Mouse (Mus musculus) layer of hippocampus, adult 9-11 months (tissue): Measurements from ENCODE around the gene Klhl26.
A peak's percentile ranks its signal among the peaks of the same experiment; 100 is the strongest.

Experiments used
- DNase-seq: peaks from one replicate; pipeline ENCODE4 v3.0.0; 2022

The Klhl26 gene

DNA sequence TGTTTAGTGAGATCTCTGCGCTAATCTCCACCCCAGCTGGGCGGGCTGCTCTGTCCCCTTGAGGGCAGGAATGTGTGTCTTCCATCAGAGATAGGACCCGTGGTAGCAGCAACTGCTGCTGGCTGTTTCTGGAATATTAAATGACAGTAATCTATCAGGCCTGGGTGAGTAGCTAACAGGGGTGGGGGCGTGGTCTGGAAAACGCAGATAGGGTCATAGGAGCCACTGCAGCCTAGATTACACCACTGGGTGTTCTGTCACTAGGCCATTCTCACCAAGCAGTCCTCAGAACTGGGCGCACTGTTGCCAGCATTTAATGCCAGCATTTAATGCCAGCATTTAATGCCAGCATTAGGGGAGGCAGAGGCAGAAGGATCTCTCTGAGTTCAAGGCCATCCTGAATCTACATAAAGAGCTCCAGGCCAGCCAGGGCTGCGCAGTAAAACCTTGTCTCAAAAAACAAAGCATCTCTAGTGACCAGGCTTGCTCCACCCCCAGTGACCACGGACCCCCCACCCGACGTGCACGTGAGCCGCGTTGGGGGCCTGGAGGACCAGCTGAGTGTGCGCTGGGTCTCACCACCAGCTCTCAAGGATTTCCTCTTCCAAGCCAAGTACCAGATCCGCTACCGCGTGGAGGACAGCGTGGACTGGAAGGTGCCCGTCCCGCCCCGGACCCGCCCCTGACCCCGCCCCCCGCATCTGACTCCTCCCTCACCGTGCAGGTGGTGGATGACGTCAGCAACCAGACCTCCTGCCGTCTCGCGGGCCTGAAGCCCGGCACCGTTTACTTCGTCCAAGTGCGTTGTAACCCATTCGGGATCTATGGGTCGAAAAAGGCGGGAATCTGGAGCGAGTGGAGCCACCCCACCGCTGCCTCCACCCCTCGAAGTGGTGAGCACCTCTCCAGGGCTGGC is 23.9 kb upstream of the Klhl26 start:
- DNase-seq = no peak

DNA sequence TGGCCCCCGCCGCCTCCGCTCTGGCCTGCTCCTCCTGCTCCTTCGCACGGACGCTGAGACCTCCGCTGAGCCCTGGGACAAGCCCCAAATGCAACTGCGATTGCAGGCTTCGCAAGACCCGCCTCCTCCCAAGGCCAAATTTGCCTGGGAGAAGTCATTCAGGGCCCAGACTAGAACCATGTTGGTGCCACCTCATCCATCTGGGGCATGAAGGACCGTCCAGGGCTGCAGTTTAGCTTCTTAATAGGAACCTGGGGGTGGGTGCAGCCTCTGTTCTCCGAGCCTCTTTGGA is 18.9 kb upstream of the Klhl26 start:
- DNase-seq = no peak

DNA sequence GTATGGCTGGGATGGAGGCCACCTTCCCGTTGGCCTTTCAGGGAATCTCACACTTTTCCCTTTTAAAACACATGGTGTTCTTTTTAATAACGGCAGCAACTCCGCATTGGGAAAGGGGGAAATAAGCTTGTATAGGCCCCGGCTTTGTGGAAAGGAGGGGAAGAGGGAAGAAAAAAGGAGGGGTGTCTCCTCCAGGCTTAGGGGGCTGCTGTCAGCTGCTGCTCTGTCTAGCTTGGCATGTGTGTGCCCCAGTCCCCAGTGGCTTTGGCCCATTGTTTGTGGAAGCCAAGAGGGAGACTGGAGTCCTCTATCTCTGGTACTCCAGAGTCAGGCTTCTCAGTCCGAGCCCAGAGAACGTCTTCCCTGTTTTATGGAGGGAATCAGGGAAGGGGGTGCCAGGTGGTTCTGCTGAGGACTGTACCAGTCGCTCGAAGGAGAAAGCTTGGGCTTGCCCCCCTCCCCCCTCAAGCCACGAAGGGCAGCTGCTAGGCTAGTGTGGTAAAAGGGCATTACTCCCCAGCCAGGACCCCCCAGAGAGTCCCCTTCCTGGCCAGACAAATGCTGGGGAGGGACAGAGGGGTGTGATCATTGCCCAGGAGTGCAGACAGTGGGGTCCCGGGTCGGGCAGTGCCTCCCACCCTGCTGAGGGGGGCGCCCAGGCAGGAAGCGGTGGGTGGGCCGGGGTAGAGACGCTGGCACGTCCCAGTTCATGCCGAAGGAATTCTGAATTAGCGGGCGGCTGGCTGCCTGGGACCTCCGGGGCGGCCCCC is 18.4 kb upstream of the Klhl26 start:
- DNase-seq = no peak

DNA sequence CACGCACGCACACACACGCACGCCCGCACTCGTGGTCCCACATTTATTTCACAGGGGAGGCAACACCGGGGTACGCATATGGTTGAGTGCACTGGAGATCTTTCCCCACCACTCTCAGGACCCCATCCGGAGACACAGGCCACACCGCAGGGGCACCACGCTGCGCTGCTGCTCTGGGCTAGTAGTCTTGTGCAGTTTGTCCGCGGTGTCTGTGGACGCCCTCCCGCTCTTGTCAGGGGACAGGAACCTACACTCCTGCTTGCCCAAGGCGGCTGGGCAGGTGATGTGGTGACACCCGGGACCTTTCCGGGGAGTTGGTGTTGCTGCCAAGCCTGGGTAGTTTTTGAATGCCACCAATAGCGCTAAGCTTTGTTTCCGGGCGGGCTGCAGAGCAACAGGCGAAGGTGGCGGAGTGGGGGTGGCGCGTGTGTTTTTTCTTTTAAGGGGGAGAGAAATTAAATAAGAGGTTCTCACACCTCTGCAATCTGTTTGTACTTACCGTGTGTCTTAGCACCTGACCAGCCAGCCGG is 17.7 kb upstream of the Klhl26 start:
- DNase-seq = no peak

DNA sequence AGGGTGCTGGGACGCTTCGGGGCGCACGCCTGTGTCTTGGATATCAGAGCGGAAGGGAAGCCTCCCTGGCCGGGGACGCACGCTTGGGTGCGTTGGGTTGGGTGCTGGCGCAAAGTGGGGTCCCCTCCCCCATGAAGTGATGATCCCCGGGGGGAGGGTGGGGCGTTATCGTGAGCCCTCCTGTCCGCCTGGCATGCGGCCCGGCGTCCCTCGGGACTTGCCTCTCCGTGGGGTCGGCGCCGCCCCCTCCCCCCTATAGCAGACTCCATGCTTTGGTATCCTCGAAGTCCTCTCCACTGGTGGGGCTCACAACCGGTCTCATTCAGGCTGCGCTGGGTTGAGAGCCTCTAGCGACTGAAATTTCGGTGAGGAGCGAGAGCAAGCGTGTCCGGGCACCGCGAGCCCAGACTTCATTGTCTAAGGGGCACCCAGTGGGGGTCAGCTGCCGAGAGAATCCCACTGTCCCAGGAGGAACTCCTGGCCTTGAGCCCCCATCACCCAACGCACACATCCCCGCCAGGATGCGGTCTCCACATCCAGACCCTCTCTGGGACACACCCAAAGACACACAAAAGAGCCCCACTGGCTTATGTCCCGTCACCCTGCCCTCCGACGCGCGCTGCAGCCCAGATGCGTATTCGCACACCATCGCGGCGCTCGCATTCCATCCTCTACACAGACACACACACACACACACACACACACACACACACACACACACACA is 17.1 kb upstream of the Klhl26 start:
- no peak for DNase-seq

DNA sequence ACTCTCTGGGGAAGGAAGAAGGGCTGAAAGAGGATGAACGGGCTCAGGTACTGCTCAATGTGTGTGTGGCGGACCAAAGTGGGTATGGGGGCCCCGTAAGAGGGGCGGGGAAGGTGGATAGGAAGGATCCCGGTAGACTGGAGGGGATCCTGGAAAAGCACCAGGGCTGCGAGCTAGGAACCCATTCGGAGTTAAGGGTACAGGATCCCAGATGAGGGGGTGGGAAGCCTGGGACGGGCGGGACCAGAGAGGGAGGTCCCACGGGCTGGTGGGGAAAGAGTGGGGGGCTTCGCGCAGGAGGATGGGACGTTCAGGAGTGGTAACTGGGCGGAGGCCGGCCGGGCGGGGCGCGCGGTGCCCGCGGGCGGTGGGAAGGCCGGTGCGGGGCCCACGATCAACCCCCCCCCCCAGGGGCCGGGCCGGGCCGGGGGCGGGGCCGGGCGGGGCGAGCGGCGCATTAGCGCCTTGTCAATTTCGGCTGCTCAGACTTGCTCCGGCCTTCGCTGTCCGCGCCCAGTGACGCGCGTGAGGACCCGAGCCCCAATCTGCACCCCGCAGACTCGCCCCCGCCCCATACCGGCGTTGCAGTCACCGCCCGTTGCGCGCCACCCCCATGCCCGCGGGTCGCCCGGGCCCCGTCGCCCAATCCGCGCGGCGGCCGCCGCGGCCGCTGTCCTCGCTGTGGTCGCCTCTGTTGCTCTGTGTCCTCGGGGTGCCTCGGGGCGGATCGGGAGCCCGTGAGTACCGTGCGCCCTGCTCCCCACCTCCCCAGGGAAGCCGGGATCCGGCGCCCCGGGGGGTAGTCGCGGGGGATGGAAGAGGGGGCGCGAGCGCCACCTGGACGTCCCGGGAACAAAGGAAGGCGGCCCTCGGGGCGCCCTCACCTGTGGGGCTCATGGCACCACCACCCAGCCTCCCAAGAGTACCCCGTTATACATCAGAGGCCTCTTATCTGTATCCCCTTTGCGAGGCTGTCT is 16.2 kb upstream of the Klhl26 start, which contains the start of gene Crlf1:
TSS of gene Crlf1 (plus strand) at position 495 of the 977 bp plus-strand sequence.
- DNase-seq = no peak

DNA sequence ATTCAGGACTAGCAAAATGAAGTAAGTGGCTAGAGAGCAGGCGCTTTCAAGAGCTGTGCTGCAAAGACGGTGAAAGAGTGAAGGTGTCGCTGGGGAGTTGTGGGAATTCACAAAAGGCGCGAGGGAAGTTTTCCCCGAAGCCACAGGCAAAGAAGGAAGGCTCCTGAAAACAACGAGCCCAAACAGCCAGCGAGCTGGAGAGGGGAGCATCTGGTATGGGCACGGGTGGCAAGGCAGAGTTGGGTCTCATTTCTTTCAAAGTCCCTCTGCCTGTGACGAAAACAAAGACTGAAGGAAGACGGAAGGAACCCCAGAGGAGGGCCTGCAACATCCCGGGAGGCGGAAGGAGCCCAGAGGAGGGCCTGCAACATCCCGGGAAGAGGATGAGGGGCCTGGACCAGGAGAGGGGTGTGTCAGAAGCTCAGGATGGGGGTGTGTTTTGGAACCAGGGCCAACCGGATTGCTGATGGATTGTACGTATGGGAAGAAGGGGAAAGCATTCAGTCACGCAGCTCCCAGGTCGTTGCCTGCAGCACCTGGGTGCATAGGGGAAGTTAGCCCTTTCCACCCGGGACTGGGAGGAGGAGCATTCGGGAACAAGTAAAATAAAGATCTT is 14.2 kb upstream of the Klhl26 start:
- DNase-seq = no peak

DNA sequence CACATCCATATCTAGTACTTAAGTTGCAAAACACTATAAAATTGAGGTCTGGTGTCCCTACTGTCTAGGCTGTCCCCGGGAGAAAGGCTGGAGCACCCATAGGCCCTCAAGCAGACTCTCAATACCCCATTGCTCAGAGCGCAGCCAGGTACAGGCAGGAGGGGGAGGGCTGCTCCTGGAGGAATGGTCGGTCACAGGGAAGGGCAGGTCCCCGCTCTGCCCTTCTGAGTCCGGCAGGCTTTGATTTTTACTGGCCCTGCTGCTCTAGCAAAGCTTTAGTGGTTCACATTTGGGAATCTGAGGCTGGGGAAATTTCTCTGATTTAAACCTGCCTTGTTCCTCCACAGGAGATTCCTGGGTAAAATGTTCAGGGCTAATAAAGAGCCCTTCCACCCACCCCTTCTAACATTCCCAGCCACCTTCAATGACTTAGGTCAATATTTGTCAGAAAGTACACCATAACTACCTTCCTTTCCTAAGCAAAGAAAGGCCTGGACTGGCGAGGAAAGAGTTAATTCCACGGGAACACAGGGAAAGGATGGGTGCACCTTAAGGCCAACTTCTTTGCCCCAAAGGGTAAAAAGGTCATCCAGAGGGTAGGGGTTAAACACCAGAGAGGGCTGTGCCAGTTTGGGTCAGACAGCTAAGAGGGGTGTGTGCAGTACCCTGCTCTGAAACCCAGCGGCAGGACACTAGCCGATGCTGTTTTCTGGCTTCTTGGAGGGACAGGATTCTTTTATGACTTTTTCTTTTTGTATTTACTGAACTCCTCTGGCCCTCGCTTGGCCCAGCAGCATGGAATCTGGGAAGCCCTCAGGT is 13.5 kb upstream of the Klhl26 start:
- no peak for DNase-seq

DNA sequence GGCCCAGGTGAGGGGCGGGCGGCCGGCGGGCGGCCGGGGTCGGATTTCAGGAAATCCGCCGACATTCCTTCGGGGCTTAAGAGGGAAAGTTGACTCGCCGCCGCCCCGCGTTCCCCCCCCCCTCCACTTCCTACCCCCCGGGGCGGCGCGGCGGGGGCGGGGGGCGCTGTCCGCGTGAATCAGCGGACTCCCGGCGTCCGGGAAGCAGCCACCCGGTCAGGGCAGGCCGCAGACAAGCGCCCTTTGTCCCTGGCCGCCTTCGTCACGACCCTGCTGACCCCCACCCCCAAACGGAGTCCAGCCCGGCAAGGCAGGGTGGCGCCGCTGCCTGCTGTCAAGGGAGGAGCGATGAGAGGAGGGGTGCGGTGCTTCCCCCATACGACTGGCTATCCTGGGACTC is 12.8 kb upstream of the Klhl26 start:
- no peak for DNase-seq

DNA sequence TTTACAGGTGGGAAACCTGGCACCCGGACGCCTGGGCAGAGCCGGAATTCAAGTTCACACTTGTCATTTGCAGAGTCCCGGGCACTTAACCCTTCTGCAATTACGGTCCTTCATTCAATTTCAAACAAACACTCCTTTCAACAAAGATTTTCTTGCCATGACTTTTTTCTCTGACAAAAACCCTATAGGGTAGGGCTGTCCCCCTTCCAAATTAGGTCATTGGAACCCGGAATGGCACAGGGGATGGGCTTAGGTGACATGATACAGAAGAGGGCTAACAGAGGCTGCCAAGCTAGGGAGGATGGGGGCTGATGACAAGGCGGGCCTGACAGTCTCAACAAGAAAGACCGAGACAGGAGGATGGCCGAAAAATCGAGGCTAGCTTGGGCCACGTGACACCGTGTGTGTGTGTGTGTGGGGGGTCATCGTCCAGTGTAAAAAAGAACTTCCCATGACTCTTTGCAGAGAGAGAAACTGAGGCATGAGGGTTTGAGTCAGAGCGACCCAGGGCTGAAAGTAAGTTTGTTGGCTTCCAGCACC is 12.2 kb upstream of the Klhl26 start:
- no peak for DNase-seq

DNA sequence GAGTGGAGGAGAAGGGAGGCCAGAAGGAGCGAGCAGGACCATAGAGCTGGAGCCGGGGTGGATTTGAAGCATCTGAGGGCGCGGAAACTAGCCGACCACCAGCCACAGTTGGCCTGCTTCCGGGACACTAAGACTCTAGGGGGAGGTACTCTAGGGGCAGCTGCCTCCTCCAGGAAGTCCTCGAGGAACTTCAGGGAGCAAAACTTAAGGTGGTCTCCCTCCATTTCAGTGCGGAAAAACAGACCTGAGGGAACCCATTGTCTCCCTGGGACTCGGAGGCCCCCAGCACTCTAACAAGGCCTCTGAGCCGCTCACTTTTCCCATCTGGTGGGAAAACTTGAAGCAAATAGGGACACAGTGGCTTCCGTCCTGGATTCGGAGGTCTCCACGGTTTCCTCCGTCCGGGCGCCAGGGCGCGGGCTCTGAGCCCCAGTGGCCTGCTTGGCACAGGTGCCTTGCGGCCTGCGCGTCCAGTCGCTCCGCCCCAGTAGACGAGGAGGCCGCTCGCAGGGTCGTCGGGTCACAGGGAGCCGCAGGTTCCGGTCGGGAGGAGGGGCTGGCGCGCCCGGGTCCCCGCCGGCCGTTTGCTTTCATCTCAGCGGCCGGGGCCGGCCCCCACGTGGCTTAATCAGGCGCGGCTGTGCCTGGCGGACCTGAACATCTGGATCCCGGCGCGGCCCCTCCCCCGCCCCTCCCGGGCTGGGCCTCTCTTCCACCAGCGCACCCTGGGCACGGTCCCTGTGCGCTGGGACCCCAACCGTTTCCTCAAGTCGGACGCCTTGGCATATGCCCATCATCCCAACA is 11.4 kb upstream of the Klhl26 start:
- DNase-seq = no peak

DNA sequence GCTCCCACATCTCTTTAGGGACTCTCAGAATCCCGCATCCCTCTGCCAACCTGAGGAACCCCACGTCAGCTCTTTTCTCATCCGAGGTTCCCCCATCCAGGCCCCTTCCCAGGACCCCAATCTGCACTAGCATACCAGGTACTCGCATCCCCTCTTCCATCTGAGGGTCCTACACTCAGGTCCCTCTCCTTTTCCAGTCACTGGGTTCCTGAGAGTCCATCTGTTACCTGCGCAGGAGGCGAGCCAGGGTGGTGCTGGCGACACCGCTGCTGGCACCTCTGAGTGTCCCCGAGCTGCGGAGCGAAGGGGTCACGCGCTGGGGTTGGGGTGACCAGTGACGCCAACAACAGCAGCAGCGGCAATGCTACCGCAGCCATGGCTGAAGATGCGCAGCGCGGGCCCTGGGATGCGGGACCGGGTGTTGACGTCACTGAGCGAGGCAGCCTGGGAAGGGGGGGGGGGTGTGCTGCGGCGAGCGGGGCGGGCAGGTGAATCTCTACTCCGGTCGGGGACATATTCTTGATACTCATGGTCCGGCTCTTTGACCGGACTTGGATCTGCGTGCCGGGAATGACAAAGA is 10.3 kb upstream of the Klhl26 start, which contains the start of gene Tmem59l:
TSS of gene Tmem59l (minus strand) at position 418 of the 580 bp plus-strand sequence.
- peak; percentile 55 for DNase-seq

DNA sequence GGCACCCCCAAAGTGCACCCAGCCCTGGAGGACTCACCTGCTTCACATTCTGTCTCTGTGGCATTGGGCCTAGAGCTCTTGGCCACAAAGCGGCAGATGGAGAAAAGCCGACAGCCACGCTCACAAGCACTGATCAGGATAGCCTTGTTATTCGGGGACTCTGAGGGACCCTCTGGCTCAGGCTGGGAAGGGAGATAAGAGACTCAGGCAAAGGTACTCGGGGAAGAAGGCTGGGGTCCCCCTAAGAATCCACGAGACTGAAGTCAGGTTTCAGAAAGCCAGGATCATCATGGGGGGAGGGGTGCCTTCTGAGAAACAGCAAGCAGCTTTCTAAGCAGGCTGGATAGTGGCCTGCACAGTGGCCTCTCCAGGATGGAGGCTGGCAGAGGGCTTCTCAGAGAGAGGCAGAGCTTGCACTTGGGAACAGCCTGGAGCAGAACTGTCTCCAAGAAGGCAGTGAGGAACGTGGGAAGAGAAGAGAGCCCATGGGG is 9.5 kb upstream of the Klhl26 start:
- no peak for DNase-seq

DNA sequence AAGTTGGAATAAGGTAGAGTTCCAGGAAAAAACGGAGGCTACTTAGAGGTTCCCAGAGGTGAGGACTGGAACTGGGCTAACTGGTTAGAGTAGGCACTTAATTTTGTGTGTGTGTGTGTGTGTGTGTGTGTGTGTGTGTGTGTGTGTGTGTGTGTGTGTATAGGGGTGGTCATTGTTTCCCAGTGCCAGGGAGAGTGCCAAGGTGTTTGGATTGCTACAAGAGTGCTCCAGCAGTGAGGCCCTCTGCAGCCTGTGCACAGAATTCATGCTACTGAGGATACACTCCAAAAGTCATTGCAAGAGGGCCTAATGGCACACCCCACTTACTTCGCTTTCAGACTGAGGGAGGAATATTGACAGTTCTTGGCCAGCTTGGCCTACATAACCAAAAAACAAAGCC is 6.2 kb upstream of the Klhl26 start:
- no peak for DNase-seq

DNA sequence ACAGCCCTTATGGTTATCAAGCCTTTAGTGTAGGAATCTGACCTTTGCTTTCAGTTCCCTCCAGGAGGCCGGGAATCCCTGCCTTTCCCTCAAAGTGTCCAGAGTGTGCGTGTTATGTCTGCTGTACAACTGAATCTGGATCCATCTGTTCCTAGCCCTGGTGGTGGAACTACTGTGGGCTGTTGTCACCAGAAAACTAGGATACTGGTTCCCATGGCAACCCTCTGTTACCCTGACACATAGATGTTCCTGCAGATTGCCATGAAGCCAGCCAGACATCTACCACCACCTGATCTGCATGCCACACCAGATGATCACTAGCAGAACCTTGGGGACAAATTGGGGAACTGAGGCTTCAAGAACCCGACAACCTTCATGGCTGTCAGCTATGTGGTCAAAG is 5.1 kb upstream of the Klhl26 start:
- DNase-seq = peak; percentile 92

DNA sequence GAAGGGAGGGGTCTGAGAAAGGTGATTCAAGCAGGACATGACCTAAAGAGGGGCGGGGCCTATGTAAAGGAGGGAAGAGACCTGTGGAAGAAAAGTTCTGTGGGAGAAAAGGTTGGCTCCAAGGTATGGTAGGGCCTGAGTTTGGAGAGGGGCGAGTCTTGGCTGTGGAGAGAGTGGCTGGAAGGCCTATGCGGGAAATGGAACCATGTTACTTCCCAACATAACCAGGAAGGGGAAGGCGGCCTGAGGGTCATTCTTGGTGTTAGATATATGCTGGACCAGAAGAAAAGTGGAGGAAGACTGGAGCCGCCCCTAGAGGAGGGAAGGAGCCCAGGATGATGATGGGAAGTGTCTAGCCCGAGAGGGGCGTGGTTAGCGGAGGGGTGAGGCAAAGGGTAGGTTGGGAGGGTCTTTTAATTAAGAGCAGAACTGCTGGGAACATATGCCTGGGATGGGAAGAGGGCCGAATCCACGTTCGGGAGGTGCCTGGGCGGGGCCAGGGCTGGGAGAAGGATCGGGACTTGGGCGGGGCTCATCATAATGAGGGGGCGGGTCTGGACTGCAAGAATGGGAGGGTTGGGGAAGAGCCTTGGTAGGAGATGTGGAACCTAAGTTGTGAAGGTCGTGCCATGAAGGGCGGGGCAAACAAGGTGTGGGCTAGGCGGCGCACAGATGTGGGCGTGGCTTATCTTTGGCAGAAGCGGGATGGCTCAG is 658 bp upstream of the Klhl26 start:
- DNase-seq = no peak

DNA sequence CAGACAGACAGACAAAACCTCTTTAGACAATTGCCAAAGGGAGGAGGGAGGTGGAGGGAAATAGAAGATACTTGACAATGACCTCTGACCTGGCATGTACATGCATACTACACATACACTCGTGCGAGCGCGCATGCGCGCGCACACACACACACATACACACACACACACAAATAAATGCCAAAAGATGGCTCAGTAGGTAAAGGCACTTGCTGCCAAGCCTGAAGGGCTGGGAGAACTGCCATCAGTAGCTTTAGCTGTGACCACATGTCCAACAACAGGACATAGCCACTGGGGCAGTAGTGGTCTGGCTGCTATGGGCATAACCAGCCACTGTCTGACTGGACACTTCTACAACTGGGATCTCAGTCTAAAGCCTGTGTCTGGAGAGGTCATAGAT is 4.9 kb downstream of the Klhl26 start:
- no peak for DNase-seq

DNA sequence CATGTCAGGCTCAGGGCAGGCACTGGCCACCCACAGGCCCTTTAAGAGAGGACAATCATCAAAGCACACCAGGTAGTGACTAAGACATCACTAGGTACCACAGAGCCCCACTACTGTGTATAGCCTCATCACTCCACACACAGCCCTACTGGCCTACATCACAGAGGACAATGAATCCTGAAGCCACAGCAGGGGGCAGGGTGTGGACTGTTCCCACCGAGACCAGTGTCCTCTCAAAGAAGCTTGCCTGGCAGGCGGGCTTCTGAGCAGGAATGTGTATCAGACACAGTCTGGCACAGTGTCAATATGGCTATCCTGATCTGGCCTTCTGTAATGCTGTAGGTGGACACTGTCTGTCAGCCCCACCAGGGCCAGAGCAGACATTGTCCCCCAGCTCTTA is 6.8 kb downstream of the Klhl26 start:
- DNase-seq = no peak
